Mouse (Mus musculus) naive thymus-derived CD4-positive, alpha-beta T cell, adult 2 months (primary cell): ENCODE measurements around the gene Crls1.
A peak's percentile ranks its signal among the peaks of the same experiment; 100 is the strongest.

Source experiments
- DNase-seq: peaks from one replicate; pipeline ENCODE4 v3.0.0-alpha.2; 2011; ENCODE audit warnings: low read depth

The Crls1 gene

GRCm38 (mm10) chr2:132846407-132847358 is at the start of gene Crls1:
Crls1 (plus strand) TSS chr2:132846666.
- peak; percentile 99 for DNase-seq

DNA sequence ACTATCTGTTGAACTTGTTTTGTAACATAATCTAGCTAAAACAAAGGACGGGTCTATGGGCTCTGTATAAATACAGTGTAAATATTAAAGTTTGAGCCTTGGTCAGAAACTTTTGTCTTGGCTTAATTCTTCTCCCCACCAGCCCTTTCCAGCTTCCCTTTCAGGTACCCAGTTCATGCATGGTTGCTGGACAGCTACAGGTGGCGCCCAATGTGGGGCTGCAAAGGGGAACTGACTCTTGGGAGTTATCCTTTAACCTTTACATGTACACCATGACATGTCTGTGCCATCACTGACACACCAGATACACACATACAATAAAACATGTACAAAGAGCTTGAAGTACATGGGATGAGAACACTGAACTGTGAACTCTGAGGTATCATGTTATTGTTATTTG is 43.5 kb upstream of the Crls1 start:
- no peak for DNase-seq

- peak; percentile 96 for DNase-seq
Observed at GRCm38 (mm10) chr2:132815608-132816314, 30.7 kb upstream of the Crls1 start, which contains the start of the genes Trmt6 and Mcm8. Trmt6 (minus strand) TSS chr2:132816055. Mcm8 (plus strand) TSS chr2:132816141.

DNA sequence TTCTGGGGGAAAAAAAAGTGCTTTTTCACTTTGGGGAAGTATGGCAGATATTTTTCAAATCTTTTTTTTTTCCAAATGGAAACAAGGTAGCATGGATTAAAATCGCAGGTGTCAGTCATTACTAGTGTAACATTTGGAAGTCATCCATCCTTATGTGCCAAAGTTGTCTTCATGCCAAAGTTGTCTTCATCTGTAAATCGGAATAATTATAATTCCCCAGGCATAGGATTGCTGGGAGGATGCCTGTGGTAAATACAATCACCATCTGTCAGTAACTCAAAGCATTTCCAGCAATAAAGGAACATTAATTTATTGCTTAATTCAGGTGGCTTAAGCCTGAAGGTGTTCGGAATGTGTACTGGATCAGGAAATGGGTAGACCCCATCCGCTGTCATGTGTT is 5.4 kb upstream of the Crls1 start:
- no peak for DNase-seq

DNA sequence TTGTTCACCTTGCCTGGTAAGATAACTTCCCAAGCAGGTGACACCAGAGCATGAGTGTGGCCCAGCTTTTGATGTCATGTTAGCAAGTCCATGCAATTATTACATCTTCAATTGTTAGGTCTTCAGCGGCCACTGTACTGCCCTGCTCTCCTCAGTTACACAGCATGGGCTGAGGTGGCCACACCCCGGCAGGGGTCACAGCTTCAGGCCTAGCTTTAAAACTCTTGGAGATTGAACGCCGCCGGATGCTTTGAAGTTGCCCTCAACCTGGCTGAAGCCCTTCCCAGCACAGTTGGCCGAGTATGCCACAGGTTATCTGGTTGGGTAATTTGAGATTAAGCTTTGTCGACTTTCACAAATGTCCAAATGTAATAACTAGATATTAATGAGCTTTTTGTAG is 1.1 kb downstream of the Crls1 start:
- DNase-seq: no peak

GRCm38 (mm10) chr2:132848361-132848760 is 1.9 kb downstream of the Crls1 start:
- no peak for DNase-seq

- no peak for DNase-seq
Observed at GRCm38 (mm10) chr2:132849141-132849540, 2.7 kb downstream of the Crls1 start.

- DNase-seq: no peak
Observed at GRCm38 (mm10) chr2:132853051-132853450, 6.6 kb downstream of the Crls1 start.

DNA sequence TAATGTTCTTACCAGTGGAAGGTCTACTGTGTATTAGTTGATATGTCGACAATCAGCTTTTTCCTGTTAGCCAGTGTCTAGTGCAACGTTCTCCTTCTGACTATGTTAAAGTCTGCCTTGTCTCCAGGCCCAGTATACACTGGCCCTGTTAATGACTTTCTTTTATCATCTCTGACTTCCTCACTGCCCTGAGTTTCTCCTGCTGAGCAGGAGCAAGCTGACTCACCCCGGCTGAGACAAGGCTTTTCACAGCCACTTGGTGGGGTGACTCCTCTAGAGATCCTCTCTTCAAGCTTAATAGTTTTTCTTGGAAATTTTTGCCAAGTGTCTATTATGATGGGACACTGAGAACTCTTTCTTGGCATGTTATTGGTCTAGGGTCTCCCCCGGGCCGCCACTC is 9.9 kb downstream of the Crls1 start:
- no peak for DNase-seq

DNA sequence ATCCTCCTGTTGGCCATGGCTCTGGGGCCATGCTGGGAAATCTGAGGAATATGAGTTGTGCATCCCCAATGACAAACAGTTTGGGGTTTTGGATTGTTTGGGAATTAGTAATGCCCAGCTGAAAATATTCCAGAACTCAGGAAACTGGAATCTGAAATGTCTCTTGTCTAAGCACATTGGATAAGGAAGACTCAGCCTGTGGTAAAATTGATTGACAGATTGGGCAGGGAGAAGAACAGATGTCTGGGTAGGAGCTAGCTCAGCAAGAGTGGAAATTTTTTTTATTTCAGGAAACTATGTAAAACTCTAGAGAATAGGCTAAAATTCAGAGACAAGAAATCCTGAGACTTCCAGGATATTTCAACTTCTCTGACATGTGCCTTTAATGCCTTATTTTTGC is 14.0 kb downstream of the Crls1 start:
- no peak for DNase-seq

GRCm38 (mm10) chr2:132861456-132861855 is 15.0 kb downstream of the Crls1 start:
- no peak for DNase-seq

GRCm38 (mm10) chr2:132863325-132863724 is 16.9 kb downstream of the Crls1 start:
- no peak for DNase-seq

DNA sequence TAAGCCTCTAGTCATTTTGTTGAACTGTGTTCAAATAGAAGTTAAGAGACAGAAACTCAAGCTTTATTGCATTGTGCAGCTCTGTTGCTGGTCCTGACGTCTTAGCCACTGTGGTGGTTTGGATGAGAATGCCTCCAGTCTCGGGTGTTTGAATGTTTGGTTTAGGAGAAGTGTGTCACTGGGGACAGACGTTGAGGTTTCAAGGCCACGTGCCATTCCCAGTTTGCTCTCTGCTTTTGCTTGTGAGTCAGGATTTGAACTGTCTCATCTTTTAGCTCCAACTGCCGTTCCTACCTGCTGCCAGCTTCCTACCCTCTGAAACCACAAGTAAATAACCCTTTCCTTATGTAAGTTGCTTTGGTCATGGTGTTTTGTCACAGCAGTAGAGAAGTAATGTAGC is 21.1 kb downstream of the Crls1 start:
- no peak for DNase-seq

- no peak for DNase-seq
Observed at GRCm38 (mm10) chr2:132869682-132870081, 23.2 kb downstream of the Crls1 start.

DNA sequence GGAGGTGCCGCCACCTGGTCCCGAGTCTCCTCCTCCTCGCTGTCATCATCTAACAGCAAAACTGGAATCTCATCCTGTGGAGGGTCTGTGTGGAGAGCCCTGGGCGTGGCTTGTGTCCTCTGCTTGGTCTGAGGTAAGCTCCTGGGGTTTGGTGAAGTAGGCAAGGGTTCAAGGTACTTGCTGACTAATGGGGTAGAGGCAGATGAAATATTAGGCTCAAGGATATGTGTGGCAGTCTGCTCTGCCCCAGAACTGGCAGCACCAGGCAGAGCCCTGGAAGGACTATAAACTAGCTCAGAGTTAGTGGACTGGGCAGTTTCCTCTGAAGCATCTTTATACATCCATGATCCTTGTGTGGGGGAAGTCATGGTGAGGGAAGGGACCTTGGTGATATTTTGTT is 23.8 kb downstream of the Crls1 start:
- DNase-seq: no peak

DNA sequence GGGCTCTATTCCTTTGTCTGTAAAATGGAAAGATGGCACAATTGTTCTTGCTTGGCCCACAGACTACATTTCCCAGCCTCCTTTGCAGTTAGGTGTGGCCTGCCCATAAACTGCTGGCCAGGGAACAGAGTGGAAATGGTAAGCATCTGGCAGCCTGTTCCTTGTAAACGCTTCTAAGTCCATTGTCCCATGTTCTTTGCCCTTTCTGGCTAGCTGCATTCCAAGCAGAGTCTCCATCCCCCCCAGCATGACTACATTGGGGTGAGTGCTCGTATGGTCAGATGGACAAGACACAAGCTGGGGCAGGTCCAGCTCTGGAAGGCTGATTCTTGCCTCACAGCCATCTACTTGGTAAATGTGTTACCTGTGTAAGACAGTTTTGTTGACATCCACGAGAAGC is 25.2 kb downstream of the Crls1 start:
- DNase-seq: no peak

- DNase-seq: peak; percentile 13
Observed at GRCm38 (mm10) chr2:132873657-132874326, 27.3 kb downstream of the Crls1 start.

- no peak for DNase-seq
Observed at GRCm38 (mm10) chr2:132876991-132877390, 30.5 kb downstream of the Crls1 start.

GRCm38 (mm10) chr2:132879261-132880044 is 33.0 kb downstream of the Crls1 start:
- peak; percentile 18 for DNase-seq

DNA sequence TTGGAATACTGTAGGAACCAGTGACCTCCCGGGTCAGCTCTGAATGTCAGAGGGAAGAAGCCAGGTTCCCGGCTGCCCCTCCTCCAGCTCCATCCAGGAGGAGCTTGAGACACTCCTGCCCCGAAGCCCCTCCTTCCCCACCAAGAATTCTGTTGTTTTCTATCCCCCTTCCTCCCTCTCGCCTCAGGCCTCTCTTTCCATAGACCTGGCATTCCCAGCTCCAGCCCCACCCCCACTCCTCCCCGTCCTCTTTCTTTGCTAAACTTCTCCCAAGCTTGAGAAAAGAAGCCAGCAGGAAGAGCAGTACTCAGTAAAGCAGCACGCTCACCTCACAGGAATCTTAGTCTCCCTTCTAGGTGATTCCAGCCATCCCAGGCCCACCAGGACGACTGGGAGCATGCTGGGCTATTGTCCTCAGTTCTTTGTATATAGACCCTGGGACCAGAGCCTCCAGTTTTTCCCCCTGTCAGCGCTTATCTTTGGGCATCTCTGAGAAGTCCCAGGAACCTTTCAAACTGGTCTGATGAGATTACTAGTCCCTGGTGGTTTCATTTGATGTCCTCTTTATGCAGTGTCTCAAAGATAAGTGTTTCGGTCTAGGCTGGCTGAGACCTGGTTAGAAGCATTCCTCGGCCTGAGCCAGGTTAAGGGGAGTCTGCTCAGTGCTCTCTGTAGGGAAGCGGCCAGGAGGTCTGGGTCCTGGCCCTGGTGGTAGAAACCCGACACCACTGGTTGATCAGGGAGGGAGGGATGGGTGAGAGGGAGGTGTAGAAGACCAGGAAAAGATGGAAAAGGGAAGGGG is 34.6 kb downstream of the Crls1 start, which contains the start of gene Lrrn4:
Gene Lrrn4 (minus strand): TSS at position 48 of the 802 bp plus-strand sequence.
- no peak for DNase-seq
